Mouse (Mus musculus): ENCODE data around the gene Aoc1. TPM values are rescaled to one million over a fixed set of nuclear protein-coding genes. Genes with fewer than 3 reads are reported as not detected.

The Aoc1 gene
- 312 and 658 TPM in 2 replicates for polyA plus RNA-seq (2012; rRNA removed)

DNA sequence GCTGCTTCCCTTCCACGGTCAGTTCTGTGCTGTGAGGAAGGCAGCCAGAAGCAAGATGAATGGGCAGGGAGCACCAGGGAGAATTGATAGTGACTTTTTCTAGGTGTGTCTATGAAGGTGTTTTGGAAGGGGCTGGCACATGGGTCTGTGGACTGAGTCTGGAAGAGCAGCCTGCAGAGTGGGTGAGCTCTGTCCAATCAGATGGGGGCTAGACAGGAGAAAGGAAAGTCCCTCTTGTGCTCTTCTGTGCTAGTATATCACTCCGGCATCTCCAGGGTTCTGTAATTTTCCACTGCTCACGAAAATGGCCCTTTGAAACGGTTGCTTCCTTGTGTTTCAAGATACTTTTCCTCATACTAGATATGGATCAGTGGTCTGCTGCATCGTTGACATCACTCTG lies at the start of gene Aoc1:
Gene Aoc1, plus strand, starts transcription at position 301 of the 400 bp plus-strand sequence.
- WGBS: 77% methylated on average over 5 of the region's 5 CpGs
- DNase-seq (ENCODE audit: low read depth, low spot score): no peak

DNA sequence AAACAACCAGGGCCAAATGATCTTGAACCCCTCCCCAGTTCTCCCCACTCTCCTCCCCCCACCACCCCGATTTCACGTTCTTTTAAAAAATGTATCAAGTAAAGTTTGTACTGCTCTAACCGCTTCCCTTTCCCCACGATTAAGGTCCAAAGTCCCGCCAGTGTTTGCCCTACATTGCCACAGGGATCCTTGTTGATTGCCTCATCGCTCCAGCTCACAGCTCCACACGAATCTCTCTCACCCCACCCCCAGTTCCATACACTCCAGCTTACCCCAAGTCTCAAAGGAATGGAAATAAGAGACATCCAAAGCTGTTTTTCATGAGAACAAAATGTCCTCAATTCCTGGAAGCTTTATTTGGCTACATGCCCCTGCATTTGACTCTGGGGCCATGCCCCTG lies 47.7 kb upstream of the Aoc1 start:
- WGBS: 18% methylated on average over 7 of the region's 7 CpGs
- peak; percentile 45 for DNase-seq (ENCODE audit: low read depth, low spot score)

DNA sequence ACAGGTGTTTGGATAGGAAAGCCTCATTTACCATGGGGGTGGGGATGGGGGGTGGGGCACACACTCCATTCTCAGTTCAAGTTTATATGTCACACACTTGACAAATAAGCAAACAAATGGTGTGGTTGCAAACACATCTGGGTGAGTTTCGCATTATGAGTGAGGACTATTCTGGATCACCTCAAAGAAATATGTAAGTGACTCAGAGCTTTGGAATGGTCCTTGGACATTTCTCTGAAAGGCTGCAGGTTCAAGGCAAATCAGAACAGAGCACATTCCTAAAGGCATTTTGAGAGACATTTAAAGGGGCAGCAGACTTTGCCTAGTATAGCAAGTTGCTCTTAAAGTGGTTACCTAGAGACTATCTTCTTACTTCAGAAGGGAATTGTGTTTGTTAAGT lies 43.7 kb upstream of the Aoc1 start:
- WGBS: 29% methylated on average over 1 of the region's 1 CpGs
- no peak for DNase-seq (ENCODE audit: low read depth, low spot score)

DNA sequence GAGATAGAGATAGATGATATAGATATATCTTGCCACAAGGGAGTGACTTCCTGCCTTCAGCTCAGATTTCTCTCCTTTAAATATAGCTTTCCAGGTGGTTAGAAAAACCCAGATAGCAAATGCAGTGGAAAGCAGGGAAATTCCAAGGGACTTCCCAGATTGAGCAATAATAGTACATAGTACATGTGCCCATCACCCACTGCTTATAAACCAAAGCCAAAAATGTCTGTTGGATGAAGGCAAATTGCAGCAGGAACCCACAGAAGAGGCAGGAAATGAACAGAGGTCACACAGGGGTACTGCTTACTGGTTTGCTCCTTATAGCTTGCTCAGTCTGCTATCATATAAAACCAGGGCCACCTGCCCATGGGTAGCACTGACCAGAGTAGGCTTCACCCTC lies 43.0 kb upstream of the Aoc1 start:
- no peak for DNase-seq (ENCODE audit: low read depth, low spot score)

DNA sequence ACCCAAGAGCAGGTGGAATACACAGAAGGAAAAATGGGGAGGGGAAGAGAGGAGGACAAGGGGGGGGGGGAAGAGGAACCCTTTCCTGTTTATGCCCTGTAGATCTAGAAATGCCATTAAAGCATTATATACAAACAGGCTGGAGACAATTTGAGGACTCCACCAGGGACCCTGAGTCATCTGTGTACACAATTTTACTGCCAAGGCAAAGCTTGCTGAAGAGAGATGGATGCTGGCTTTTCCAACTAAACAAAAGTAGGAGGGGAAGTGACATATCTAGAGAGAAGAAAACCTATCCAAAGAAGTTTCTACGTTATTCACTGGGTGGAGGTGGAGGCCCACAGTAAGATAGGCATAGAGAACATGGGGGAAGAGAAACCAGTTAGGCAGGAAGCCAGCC lies 42.5 kb upstream of the Aoc1 start:
- no peak for DNase-seq (ENCODE audit: low read depth, low spot score)

DNA sequence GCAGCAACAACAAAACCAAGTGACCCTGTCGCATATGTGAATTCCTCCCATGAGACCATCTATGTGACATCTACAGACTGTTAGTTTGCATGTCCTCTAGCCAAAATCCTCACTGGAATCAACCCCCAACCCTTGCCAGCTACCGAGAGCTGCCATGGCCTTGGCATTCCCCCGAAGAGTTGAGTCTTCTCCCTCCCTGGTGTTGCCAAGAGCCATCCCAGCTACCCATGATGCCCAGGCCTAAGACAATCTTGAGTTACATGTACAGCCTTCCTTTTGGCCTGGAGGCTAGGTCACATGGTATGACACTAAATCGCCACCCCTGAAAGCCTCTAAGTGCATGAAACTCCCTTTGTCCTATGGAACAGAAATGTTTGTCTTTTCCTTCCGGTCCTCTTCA lies 41.6 kb upstream of the Aoc1 start:
- 84% methylated on average over 5 of the region's 5 CpGs for WGBS

More for the DNA sequence above, 42.5 kb upstream of the Aoc1 start:
- 7% methylated on average over 1 of the region's 1 CpGs for WGBS

DNA sequence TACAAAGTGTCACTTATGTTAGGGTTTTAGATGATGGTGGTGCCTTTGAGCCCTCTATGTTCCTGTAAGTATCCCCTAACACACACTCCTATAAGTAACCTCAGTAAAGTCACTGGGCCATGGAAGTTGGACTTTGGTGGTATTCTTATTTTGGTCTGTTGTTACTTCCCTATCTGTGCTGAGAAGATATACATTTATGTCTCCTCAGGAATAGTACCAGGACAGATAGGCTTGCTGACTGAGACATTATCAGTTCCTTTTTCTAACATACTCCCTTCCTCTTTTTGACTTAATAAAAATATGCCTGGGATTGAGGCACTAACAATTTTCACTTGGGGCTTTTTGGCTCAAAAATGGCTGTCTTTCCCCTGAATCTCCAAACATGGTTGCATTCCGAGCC lies 40.3 kb upstream of the Aoc1 start:
- WGBS: 97% methylated on average over 1 of the region's 1 CpGs
- DNase-seq (ENCODE audit: low read depth, low spot score): no peak

More for the DNA sequence above, 41.6 kb upstream of the Aoc1 start:
- DNase-seq (ENCODE audit: low read depth, low spot score): no peak

DNA sequence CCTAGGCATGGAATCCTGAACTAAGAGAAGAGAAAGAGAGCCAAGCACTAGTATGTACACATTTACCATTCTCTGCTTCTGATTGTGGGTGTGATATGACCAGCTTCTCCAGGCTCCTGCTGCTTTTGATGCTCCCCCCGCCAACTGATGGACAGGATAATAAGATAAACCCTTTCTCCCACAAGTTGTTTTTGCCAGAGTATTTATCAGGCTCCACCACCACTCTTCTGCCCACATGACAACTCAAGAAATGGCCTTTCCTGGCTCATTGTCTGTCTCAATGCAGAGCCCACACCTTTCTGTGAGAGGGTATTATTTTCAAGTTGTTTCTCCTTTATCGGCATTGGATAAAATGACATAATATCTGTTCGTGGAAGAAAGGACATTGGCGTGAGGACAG lies 39.2 kb upstream of the Aoc1 start:
- WGBS: 95% methylated on average over 4 of the region's 4 CpGs
- no peak for DNase-seq (ENCODE audit: low read depth, low spot score)

DNA sequence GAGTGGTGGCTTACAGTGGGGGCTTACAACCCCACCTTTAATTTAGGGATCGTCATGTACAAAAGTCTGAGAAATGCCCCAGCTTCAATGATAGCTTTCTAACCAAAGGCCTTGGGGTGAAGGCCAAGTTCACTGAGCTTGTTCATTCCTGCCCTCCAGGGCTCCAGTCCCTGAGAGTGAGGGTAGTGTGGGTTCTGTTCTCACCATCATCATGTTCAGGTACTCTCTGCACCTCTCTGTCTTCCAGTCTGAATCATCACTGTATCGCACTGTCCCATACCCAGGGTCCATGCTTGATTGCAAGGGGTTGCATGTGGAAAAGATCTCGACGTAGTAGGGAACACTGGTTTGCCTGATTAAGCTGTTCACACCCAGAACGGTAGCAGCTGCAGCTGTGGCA lies 37.5 kb upstream of the Aoc1 start:
- no peak for DNase-seq (ENCODE audit: low read depth, low spot score)
- 83% methylated on average over 5 of the region's 5 CpGs for WGBS

DNA sequence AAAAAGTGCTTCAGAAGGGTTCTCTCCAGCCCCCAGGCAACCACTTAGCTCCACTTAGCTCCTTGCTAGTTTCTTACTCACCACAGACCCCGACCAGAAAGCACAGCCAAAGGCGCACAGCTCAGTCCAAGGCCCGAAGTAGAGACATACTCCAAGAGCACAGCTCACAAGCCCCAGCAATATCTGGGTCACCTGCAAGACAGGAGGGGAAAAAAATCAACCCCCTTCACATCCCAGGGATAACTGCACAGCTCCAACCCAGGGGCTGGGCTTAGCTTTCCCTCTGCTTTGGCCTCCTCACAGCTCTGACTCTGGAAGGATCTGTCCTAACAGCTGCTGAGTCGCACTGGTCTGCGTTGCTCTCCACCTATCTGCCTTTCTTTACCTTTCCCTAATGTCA lies 36.5 kb upstream of the Aoc1 start:
- no peak for DNase-seq (ENCODE audit: low read depth, low spot score)
- WGBS: 94% methylated on average over 5 of the region's 5 CpGs

DNA sequence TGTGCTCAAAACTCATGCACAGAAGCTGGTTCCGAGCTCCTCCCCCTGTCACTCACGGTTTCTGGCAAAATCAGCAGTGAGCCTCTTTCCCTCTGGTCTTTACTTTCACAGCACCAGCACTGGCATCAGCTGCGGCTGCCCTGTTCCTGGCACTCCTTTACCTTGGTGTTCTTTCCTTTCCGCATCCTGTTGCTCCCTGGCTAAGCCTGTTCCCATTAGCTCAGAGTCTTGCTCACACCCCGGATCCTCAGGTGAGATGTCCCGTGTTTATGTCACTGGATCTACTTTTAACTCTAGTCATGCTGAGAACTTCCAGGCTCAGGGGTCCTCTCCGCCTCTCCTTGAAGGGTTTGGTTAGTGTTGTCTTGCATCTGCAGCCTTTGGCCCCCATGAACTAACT lies 35.2 kb upstream of the Aoc1 start:
- DNase-seq (ENCODE audit: low read depth, low spot score): no peak
- 87% methylated on average over 7 of the region's 7 CpGs for WGBS

DNA sequence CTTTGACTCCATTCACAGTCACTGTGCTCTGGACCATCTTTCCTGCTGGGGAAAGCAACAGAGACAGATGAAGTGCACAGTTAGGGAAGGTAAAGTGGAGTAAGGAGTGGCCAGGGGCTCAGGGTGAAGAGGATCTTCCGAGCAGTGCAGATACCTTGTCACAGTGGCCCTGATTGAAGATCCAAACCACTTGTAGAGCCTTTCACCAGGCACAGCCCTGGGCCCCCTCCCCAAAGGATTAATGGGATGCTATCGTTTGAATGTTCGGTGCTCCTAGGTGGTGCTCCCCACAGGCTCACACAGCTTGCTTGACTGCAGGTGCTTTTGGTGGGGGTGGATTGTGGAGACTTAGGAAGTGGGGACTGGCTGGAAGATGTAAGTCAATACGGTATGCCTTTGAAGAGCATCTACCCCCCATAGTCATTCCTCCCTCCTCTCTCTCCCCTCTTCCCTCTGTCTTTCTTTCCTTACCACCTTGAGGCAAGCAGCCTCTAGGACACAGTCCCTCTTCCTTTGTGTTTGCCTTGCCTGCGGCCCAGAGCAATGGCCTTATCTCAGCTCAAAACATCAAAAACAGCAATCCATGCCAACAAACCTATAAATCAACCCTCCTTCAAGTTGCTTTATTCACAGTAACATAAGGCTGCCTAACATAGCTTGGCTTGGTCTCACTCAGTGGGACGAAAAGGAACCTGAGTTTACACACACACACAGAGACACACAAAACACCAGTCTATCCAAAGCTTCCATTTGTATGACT lies 34.2 kb upstream of the Aoc1 start:
- DNase-seq (ENCODE audit: low read depth, low spot score): no peak
- 51% methylated on average over 6 of the region's 6 CpGs for WGBS

DNA sequence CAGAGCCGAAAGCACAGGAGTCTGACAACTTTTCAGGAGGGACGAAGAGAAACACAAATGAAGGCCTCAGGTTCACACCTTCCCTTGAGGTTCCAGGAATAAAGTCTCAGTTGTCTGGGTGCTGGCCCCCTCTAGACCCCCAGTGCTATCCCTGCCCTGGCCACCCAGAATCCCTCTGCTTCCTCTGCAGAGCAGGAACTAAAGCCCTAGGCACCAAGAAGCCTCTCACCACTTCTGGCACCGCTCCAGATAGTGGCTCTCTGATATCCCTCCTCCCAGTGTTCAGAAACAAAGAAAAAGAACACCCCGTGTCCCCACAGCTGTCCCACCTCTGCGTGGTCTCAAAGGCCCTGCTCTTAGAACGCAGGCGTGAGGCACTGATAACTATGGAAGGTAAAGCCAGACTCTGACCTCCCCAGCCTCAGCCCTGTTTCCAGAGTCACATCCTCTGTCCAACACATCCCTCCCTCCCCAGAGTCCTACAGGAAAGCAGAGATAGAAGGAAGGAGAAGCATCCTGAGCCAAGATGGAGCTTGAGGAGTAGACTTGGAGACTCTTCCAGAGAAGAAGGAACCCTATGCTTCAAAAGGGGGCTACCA lies 32.2 kb upstream of the Aoc1 start, which contains the start of gene Tmem176a:
Gene Tmem176a, plus strand, starts transcription at position 549 of the 599 bp plus-strand sequence.
- no peak for DNase-seq (ENCODE audit: low read depth, low spot score)
- 3% methylated on average over 7 of the region's 7 CpGs for WGBS

DNA sequence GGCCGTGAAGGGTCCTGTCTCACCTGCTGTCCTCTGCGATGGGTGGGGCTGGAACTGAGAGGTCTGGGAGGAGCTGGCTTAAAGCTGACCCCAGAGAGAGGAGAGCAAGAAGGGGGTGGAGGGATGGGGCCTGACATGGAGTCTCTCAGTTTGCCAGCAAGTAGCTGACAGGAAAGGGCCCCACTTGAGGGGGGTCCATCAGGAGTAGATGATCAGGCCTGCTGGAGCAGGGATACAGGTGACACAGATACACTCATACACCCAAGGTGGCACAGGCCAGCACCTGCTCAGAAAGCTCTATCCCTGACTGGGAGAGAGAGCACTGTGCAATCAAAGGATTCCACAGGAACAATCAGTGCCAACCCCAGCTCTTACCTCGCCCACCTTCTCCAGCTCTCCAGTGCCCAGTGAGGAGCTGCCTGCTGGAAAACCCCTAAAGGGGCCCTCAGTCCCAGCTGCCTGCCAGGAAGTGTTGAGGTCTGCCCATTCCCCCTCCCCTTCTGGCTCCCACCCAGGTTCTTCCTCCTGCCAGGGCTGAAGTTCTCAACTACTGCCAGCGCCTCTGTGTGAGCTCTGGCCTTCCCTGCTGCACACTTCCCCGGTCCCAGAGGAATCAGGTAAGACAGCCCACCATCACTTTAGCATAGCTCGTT lies 31.6 kb upstream of the Aoc1 start, which contains the start of gene Tmem176b:
Gene Tmem176b, minus strand, starts transcription at position 524 of the 653 bp plus-strand sequence.
- WGBS: 7% methylated on average over 6 of the region's 6 CpGs

DNA sequence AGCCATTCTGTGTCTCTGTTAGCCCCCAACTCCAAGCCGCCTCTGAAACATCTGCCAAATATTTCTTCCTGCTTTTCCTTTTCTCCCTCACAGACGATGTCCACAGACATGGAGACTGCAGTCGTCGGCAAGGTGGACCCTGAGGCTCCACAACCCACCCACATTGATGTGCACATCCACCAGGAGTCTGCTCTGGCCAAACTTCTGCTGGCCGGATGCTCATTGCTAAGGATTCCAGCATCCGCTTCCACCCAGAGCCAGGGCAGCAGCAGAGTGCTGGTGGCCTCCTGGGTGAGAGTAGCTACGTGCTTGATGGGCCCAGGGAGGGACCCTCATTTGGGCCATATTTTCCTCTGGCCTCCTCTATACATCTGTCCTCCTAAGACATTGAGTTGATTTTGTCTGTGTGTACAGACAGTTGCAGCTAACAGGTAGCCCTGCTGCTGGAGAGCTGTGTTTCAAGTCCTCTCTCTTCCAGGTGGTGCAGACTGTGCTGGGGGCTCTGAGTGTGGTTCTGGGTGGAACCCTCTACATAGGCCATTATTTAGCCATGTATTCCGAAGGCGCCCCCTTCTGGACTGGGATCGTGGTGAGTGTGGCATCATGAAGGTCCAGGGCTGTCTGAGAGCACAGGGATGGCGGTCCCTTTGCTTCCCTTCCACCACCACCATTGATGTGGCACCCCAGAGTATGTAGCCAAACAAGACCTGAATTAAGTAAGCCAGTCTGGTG lies 30.4 kb upstream of the Aoc1 start:
- WGBS: 37% methylated on average over 11 of the region's 11 CpGs
- no peak for DNase-seq (ENCODE audit: low read depth, low spot score)

More for the DNA sequence above, 31.6 kb upstream of the Aoc1 start, which contains the start of gene Tmem176b:
- no peak for DNase-seq (ENCODE audit: low read depth, low spot score)

DNA sequence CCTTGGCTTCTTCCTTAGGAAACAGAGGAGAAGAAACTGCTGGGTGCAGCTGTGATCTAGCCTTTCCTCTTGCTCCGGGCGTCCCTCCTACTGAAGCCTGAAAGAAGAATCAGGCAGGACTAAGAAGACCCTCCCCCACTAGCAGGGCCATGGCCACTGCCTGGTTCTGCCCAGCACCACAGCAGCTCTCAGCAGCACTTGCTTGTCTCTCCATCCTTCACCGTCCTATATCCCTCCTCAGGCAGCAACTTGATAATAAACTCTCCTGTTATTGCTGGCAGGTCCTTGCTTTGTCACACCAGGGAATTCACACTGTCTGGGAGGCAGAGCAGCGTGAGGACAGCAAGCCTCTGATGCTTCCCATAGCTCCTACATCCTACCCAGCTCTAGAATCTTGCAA lies 27.6 kb upstream of the Aoc1 start:
- no peak for DNase-seq (ENCODE audit: low read depth, low spot score)
- 86% methylated on average over 4 of the region's 4 CpGs for WGBS

DNA sequence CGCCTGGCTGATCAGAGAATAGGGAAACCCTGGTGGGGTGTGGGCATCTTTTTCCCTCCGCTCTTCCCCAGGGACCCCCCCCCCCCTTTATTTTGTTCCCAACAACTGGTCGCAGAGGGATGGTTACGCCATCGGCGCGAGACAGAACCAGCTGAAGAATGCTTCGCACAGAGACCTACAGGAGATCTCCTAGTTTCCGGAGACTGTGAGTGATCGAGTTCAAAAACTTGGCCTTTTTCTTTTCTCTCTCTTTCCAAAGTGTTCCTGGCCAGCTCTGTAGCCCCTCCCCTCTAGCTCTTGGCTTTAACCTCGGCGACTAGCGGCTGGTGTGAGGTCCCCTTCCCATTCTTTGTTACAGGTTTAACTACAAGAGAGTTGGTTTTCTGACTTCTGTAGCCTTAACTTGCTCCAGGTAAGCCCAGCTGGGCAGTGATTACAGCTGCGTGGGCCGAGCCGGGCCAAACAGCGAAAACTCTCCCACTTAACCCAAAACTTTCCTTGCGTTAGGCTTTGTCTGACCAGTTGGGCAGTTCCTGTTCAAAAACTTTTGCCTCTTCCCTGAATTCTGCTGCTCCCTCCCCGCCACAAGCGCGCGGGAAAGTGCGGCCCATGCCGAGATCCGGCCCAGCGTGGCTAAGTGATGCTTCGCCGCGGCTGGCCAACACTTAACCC lies 20.7 kb upstream of the Aoc1 start:
- 8% methylated on average over 29 of the region's 29 CpGs for WGBS
- DNase-seq (ENCODE audit: low read depth, low spot score): no peak

DNA sequence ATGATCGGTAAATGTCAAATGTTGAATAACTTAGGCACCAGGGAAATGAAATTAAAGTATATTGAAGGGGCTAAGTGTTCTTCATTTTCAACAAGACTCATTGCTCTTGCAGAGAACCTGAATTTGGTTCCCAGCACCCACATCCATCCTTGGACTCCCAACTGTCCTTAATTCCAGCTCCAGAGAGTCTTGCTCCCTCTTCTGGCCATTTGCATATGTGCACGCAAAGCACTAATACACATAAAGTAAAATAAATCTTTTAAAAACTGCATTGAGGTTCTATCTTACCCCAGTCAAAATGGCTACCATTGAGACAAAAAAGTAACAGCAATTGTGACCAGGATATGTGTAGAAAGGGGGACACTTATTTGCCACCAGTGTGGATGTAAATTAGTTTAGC lies 18.5 kb upstream of the Aoc1 start:
- WGBS: 96% methylated on average over 2 of the region's 2 CpGs
- DNase-seq (ENCODE audit: low read depth, low spot score): no peak

DNA sequence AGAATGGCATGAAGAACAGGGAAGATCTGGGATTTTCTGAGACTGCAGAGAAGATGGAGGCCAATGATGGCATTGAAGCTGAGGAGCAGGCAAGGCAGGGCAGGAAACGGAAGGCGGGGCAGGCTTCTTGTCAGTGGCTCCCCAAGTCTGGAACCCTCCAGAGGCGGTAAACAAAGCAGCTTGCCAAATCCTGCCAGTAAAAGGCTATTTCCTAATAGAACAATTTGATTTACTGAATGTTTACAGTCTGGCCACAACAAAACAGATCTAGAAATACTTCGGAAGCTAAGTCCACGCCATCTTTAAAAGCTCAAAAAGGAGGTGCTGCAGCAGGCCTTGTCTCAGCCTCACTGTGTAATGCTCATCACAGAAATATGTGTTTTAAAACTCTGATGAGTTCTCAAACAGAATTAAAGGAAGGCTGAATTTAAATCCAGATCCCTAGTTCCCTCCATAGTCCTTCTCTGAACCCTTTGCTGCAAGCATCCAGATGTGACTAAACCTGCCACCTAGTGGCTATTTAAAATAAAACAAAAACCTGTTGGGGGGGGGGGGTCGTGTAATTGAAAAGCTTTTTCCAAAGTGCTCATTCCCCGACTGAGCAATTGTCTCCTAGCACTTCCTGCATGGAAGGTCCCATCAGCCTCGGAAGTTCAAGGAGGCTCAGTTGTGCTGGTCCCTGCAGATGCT lies 14.9 kb upstream of the Aoc1 start:
- no peak for DNase-seq (ENCODE audit: low read depth, low spot score)
- WGBS: 32% methylated on average over 8 of the region's 8 CpGs
